Mouse (Mus musculus) lung, postnatal 0 days (tissue): ENCODE measurements around the gene G6pc. TPM values are rescaled to one million over a fixed set of nuclear protein-coding genes. Genes with fewer than 3 reads are reported as not detected.

ENCODE experiments used
- ATAC-seq: fragments of 200-750 bp; cut with Nextera tagmentation; 2 replicates; pipeline ENCODE4 v1.8.0; 2017; ENCODE audit warnings: moderate library complexity
- DNase-seq: peaks from one replicate; pipeline ENCODE4 v3.0.0-alpha.2; 2016; ENCODE audit warnings: low spot score
- H3K27ac ChIP-seq: fragments of 300-500 bp; sonication (generic); 2 replicates; pipeline ENCODE4 v1.5.1; 2014; ENCODE audit warnings: antibody characterized with exemption, mild to moderate bottlenecking, low read length, mixed read lengths
- H3K27me3 ChIP-seq: fragments of 300-500 bp; sonication (generic); replicated peaks from 2 replicates; pipeline ENCODE4 v1.6.1; 2014; ENCODE audit warnings: low read length, mixed read lengths; ENCODE audit not compliant: insufficient read depth
- H3K36me3 ChIP-seq: fragments of 300-500 bp; sonication (generic); 2 replicates; pipeline ENCODE4 v1.6.1; 2014; ENCODE audit warnings: low read length, mixed read lengths; ENCODE audit not compliant: insufficient read depth
- H3K4me1 ChIP-seq: fragments of 300-500 bp; sonication (generic); 2 replicates; pipeline ENCODE4 v1.6.1; 2014; ENCODE audit warnings: antibody characterized with exemption, low read depth, low read length, mixed read lengths; ENCODE audit not compliant: insufficient read depth
- H3K4me2 ChIP-seq: fragments of 300-500 bp; sonication (generic); replicated peaks from 2 replicates; pipeline ENCODE4 v1.6.1; 2014; ENCODE audit warnings: low read depth, mild to moderate bottlenecking, low read length, moderate library complexity, mixed read lengths
- H3K4me3 ChIP-seq: fragments of 300-500 bp; sonication (generic); 2 replicates; pipeline ENCODE4 v1.5.1; 2014; ENCODE audit warnings: low read depth, low read length
- H3K9ac ChIP-seq: fragments of 300-500 bp; sonication (generic); replicated peaks from 2 replicates; pipeline ENCODE4 v1.6.1; 2014; ENCODE audit warnings: low read depth, mild to moderate bottlenecking
- H3K9me3 ChIP-seq: fragments of 300-500 bp; sonication (generic); 2 replicates; pipeline ENCODE4 v1.6.1; 2016; ENCODE audit warnings: low read length, mixed read lengths
- CTCF ChIP-seq: IDR thresholded peaks from 2 replicates; pipeline ENCODE4 v1.5.1; 2016; ENCODE audit warnings: antibody characterized with exemption, mild to moderate bottlenecking
- EP300 ChIP-seq: IDR thresholded peaks from 2 replicates; pipeline ENCODE4 v1.6.1; 2016; ENCODE audit warnings: antibody characterized with exemption, mild to moderate bottlenecking, control low read depth
- WGBS: fragments of 180-500 bp; shearing (Covaris S2); extraction: QIAGEN DNeasy Blood & Tissue Kit; methylation state at CpG from one replicate; pipeline ENCODE4 v1.1.7; 2014; 5-methylcytosine and 5-hydroxymethylcytosine counted together
- polyA plus RNA-seq: library from polyadenylated mRNA; unstranded; fragments of >200 nt; fragmentation: Nextera tagmentation; extraction: Ambion mirVana; gene quantifications from 2 replicates; pipeline ENCODE4 v1.2.1, GENCODE M21; 2015

Gene G6pc
- polyA plus RNA-seq, 1 experiment from 2014 or later: 0.07 TPM

DNA sequence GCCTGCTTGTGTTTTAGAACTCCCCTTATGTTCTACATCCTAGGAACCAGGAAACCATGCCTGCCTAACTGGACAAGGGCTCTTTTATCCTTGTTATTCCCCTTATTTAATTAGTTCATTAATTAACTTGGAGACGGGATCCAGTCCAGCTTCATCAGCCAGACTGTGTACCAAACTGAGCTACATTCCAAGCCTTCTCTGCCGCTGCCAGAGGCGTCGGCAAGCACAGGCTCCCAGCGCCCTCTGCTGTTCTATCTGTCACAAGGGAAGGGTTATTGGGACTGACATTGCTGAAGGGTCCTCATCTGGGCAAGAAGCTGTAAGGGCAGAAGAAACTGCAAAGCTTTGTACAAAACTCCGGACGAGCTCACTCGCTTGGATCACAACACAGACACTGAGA, 27.7 kb downstream of the G6pc start:
- peak; percentile 52 for ATAC-seq
- WGBS: 2% methylated on average over 8 of the region's 8 CpGs

GRCm38 (mm10) chr11:101415306-101415705, 47.9 kb downstream of the G6pc start:
- no peaks in the 10 kb centered on the region for H3K27me3 ChIP-seq
- DNase-seq (no peak), ATAC-seq (no peak)
- H3K4me2 ChIP-seq: no peak overlapping the region
- no peak overlapping the region for H3K27ac ChIP-seq
- peaks cover 3% of the 10 kb centered on the region; the same call in 1 of the 2 replicates for H3K36me3 ChIP-seq
- H3K4me1 ChIP-seq: peaks cover 5% of the 10 kb centered on the region
- H3K9me3 ChIP-seq: no peaks in the 10 kb centered on the region
- no peak overlapping the region for H3K4me3 ChIP-seq
- WGBS: 81% methylated on average over 2 of the region's 2 CpGs
- TF ChIP-seq EP300 (no peak), CTCF (peak; percentile 9; the same call in 1 of the 2 replicates)
- H3K9ac ChIP-seq: no peak overlapping the region

More for the DNA sequence above, 27.7 kb downstream of the G6pc start:
- Histone ChIP-seq H3K4me1 (no peaks in the 10 kb centered on the region), H3K36me3 (no peaks in the 10 kb centered on the region), H3K9ac (no peak overlapping the region), H3K27me3 (no peaks in the 10 kb centered on the region), H3K4me3 (no peak overlapping the region), H3K4me2 (no peak overlapping the region), H3K9me3 (no peaks in the 10 kb centered on the region), H3K27ac (no peak overlapping the region)
- TF ChIP-seq CTCF: peak; percentile 96
- TF ChIP-seq EP300: no peak
- DNase-seq: peak; percentile 87

GRCm38 (mm10) chr11:101416433-101417100, 49.2 kb downstream of the G6pc start:
- H3K4me2 ChIP-seq: peak overlapping the region; percentile 83
- peaks cover 5% of the 10 kb centered on the region for H3K4me1 ChIP-seq
- TF ChIP-seq CTCF (no peak), EP300 (no peak)
- H3K9me3 ChIP-seq: no peaks in the 10 kb centered on the region
- no peak for ATAC-seq
- no peaks in the 10 kb centered on the region for H3K27me3 ChIP-seq
- WGBS: 4% methylated on average over 11 of the region's 11 CpGs
- peak overlapping the region; percentile 79 for H3K9ac ChIP-seq
- peaks cover 2% of the 10 kb centered on the region; the same call in 1 of the 2 replicates for H3K36me3 ChIP-seq
- DNase-seq: no peak
- H3K27ac ChIP-seq: peak overlapping the region; percentile 62; the same call in 1 of the 2 replicates
- H3K4me3 ChIP-seq: peak overlapping the region; percentile 81

DNA sequence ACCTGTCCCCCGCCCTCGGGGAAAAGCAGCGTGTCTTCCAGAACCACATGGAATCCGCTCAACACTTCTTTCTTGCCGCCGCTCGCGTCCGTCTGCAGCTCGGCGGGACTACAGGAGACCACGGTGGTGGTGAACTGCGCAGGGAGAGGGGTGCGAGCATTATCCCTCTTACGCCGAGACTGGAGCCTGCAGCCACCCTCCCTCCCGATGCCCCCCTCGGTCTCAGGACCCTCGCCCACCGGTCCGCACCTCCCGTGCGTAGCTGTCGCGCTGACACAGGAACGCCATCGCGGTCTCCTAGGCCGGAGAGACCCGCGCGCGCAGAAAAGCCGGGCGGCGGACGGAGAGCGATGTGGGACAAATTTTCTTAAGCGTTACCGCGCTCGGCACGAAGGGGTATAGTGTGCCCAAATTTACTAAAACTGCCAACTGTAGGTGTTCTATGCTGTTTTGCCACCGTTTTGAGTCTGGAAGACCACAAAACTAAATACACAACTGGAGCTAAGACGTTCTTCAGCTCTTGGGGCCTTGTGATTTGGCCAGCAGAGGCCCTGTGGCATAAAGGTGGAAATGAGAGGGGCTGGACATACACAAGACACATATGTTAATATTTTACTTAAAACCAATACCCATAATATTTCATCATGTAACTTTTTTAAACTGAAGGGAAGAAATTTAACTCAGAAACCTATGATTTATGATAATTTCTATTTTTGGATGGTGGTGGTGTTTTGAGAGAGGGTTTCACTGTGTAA, 49.9 kb downstream of the G6pc start, which contains the start of gene Aarsd1:
Aarsd1 (minus strand) TSS at position 515 of the 755 bp plus-strand sequence.
- Histone ChIP-seq H3K27ac (peak within 1 kb of the TSS; percentile 62; the same call in 1 of the 2 replicates), H3K9ac (peak within 1 kb of the TSS; percentile 79), H3K9me3 (no peaks in the 10 kb centered on the region), H3K4me3 (peak within 1 kb of the TSS; percentile 81), H3K4me2 (peak within 1 kb of the TSS; percentile 83), H3K4me1 (peaks cover 5% of the 10 kb centered on the region), H3K27me3 (no peaks in the 10 kb centered on the region), H3K36me3 (no peaks in the 10 kb centered on the region; the same call in 1 of the 2 replicates)
- no peak; the same call in 1 of the 2 replicates for TF ChIP-seq CTCF
- no peak for TF ChIP-seq EP300
- ATAC-seq: peak; percentile 88
- peak; percentile 83 for DNase-seq
- WGBS: under 1% methylated on average over 45 of the region's 45 CpGs

GRCm38 (mm10) chr11:101418991-101419390, 51.6 kb downstream of the G6pc start:
- TF ChIP-seq EP300 (no peak), CTCF (no peak)
- Histone ChIP-seq H3K4me2 (no peak overlapping the region), H3K9ac (no peak overlapping the region), H3K27ac (no peak overlapping the region), H3K27me3 (no peaks in the 10 kb centered on the region), H3K9me3 (no peaks in the 10 kb centered on the region), H3K4me3 (no peak overlapping the region), H3K4me1 (peaks cover 6% of the 10 kb centered on the region), H3K36me3 (no peaks in the 10 kb centered on the region)
- DNase-seq (no peak), ATAC-seq (no peak)
- 60% methylated on average over 6 of the region's 6 CpGs for WGBS

DNA sequence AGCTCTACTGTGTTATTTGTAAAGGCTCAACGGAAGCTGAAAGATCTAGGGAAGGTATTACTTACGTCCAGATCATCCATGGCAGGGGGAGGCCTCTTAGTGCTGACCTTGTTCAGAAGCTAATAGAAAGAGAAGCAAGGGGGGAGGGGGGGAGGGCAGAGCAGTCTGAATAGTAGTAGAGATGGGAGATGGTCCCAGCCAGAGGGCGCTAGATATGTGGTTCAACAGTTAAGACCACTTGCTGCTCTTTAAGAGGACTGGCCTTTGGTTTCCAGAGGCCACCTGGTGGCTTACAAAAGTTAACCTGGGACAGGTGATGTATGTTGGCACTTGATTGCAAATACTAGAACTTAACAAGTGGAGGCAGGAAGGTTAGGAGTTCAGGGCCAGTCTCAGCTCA, 52.2 kb downstream of the G6pc start:
- no peaks in the 10 kb centered on the region for H3K36me3 ChIP-seq
- H3K9me3 ChIP-seq: no peaks in the 10 kb centered on the region
- no peak overlapping the region for H3K4me2 ChIP-seq
- no peak overlapping the region for H3K27ac ChIP-seq
- 37% methylated on average over 3 of the region's 3 CpGs for WGBS
- TF ChIP-seq CTCF (peak; percentile 45; the same call in 1 of the 2 replicates), EP300 (no peak)
- peaks cover 10% of the 10 kb centered on the region for H3K4me1 ChIP-seq
- ATAC-seq (no peak), DNase-seq (peak; percentile 14)
- H3K9ac ChIP-seq: no peak overlapping the region
- H3K4me3 ChIP-seq: no peak overlapping the region
- H3K27me3 ChIP-seq: no peaks in the 10 kb centered on the region
